Mouse (Mus musculus): Measurements from ENCODE around the gene Cntnap2.

DNA sequence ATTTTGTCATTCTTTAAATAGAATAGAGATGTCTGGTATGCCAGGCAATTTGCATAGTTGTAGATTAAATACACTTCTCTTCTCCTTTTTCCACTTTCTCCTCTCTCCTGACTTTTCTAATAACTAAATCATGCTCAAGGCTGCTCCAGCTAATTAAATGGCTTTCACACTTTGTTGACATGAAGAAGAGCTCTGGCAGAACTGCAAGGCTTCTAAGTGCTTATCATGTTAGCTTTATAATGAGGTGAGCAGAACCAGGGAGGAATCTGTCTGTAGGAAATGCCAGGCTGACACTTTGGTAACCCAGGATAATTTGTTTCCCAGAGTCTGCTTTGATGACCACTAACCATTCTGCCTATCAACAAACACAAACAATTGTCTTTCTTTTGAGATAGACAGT, 2222.4 kb downstream of the Cntnap2 start:
- TF ChIP-seq CTCF (conservative IDR thresholded peaks at IDR 0.05; ENCODE audit: low read length) (no peak), NANOG (IDR thresholded peaks at IDR 0.05; ENCODE audit: borderline replicate concordance, low read length) (no peak), POU5F1 (IDR thresholded peaks at IDR 0.05; ENCODE audit: borderline replicate concordance, low read length) (no peak)
